8 mouse cellular contexts compared by ENCODE assay signal in genomic region chr6:54939631-54940030, GRCm38 (mm10). TPM values are rescaled to one million over a fixed set of nuclear protein-coding genes. Genes with fewer than 3 reads are reported as not detected.
A peak's percentile ranks its signal among the peaks of the same experiment; 100 is the strongest.
DNase-seq lines count a peak whose midpoint lies in the region; ATAC-seq and TF ChIP-seq lines count a peak whose summit lies in the region.

No protein-coding gene starts in this region.

- TF ChIP-seq POLR2A in brain, embryonic 14.5 days (IDR thresholded peaks at IDR 0.05; ENCODE audit: borderline replicate concordance, extremely low read depth, insufficient read depth, insufficient read length, poor library complexity, severe bottlenecking), result no peak

- DNase-seq in left cerebral cortex, postnatal 4 days, result peak; percentile 22
- DNase-seq in left cerebral cortex, adult 9 months (ENCODE audit: low spot score in 2 of 2), result no peak
- DNase-seq in brain, embryonic 14.5 days (ENCODE audit: low read depth), result peak; percentile 21
- DNase-seq in kidney, adult 8-10 months, result peak; percentile 40 to 51
- no peak for DNase-seq in right cerebral cortex, postnatal 36 days (ENCODE audit: low spot score in 2 of 2)
- DNase-seq in embryo, embryonic 10.5 days (ENCODE audit: low spot score), result no peak
- no peak for DNase-seq in right cerebral cortex, postnatal 25 days

- peak; percentile 16; the same call in 1 of the 2 replicates for ATAC-seq in megakaryocyte, adult 5-6 weeks (ENCODE audit: poor library complexity, severe bottlenecking)

- intact Hi-C loops in left cerebral cortex, postnatal 4 days (cut with DNase I), result no loop called here

- TF ChIP-seq CTCF in brain, embryonic 14.5 days (IDR thresholded peaks at IDR 0.05; ENCODE audit: borderline replicate concordance, extremely low read depth, insufficient read depth, insufficient read length), result no peak

RNA-seq across cellular contexts. Expression of gene Nod1, which starts 32.8 kb away (rescaled TPM):
- 1 to 10 TPM; 2.4 TPM for total RNA-seq in left cerebral cortex, postnatal 4 days (2021)
- polyA plus RNA-seq in brain, embryonic 14.5 days (2012; rRNA removed), result 3.3 and 3.9 TPM in 2 replicates
- 10.8 and 11.1 TPM in 2 replicates for total RNA-seq in megakaryocyte, adult 5-6 weeks (2015)
- total RNA-seq in megakaryocyte, adult 5-6 weeks (2017), result 12.2 and 18.5 TPM in 2 replicates

RNA-seq across cellular contexts. Expression of gene Ggct, which starts 53.1 kb away (rescaled TPM):
- 10 to 100 TPM; 17.7 to 20.3 TPM for total RNA-seq in left cerebral cortex, postnatal 4 days (2021)
- 3.7 and 5.4 TPM in 2 replicates for polyA plus RNA-seq in brain, embryonic 14.5 days (2012; rRNA removed)
- total RNA-seq in megakaryocyte, adult 5-6 weeks (2015), result 3.5 and 7.0 TPM in 2 replicates
- 4.9 and 14.4 TPM in 2 replicates for total RNA-seq in megakaryocyte, adult 5-6 weeks (2017)

Comparison
In these comparisons a context has a peak if more than half of its experiments do, and no peak if none do; other contexts are left out.
1. DNase-seq: peak in left cerebral cortex, postnatal 4 days (single experiment), brain, embryonic 14.5 days (single experiment) and kidney, adult 8-10 months (2 of 2); none in left cerebral cortex, adult 9 months (0 of 2), right cerebral cortex, postnatal 36 days (0 of 2), embryo, embryonic 10.5 days (single experiment) and right cerebral cortex, postnatal 25 days (single experiment).